Mouse (Mus musculus) intestine, postnatal 0 days (tissue): ENCODE results near the gene Uimc1. TPM values are rescaled to one million over a fixed set of nuclear protein-coding genes. Genes with fewer than 3 reads are reported as not detected.

ENCODE experiments used
- ATAC-seq: fragments of 200-750 bp; cut with Nextera tagmentation; 2 replicates; pipeline ENCODE4 v1.8.0; 2017; ENCODE audit warnings: mild to moderate bottlenecking, moderate TSS enrichment, moderate library complexity
- H3K27ac ChIP-seq: fragments of 300-500 bp; sonication (generic); 2 replicates; pipeline ENCODE4 v1.5.1; 2014; ENCODE audit warnings: mild to moderate bottlenecking, low read depth, low read length, moderate library complexity
- H3K27me3 ChIP-seq: fragments of 300-500 bp; sonication (generic); replicated peaks from 2 replicates; pipeline ENCODE4 v1.6.1; 2014; ENCODE audit warnings: low read length, mixed read lengths; ENCODE audit not compliant: control insufficient read depth, insufficient read depth
- H3K36me3 ChIP-seq: fragments of 300-500 bp; sonication (generic); 2 replicates; pipeline ENCODE4 v1.6.1; 2014; ENCODE audit warnings: mild to moderate bottlenecking, moderate library complexity; ENCODE audit not compliant: control insufficient read depth, insufficient read depth
- H3K4me1 ChIP-seq: fragments of 300-500 bp; sonication (generic); replicated peaks from 2 replicates; pipeline ENCODE4 v1.6.1; 2014; ENCODE audit warnings: antibody characterized with exemption, low read length, mixed read lengths; ENCODE audit not compliant: control insufficient read depth, insufficient read depth
- H3K4me2 ChIP-seq: fragments of 300-500 bp; sonication (generic); replicated peaks from 2 replicates; pipeline ENCODE4 v1.6.1; 2014; ENCODE audit warnings: low read depth, mild to moderate bottlenecking, moderate library complexity
- H3K4me3 ChIP-seq: fragments of 300-500 bp; sonication (generic); 2 replicates; pipeline ENCODE4 v1.5.1; 2014; ENCODE audit warnings: low read depth, low read length
- H3K9ac ChIP-seq: fragments of 300-500 bp; sonication (generic); 2 replicates; pipeline ENCODE4 v1.6.1; 2014; ENCODE audit warnings: mild to moderate bottlenecking, low read depth, low read length
- H3K9me3 ChIP-seq: fragments of 300-500 bp; sonication (generic); 2 replicates; pipeline ENCODE4 v1.6.1; 2016; ENCODE audit warnings: mixed run types; ENCODE audit not compliant: control insufficient read depth
- CTCF ChIP-seq: sonication (generic); IDR thresholded peaks from 2 replicates; pipeline ENCODE4 v1.5.1; 2016; ENCODE audit warnings: low read depth, mild to moderate bottlenecking, control low read depth, antibody characterized with exemption, moderate library complexity
- WGBS: fragments of 180-500 bp; shearing (Covaris S2); extraction: QIAGEN DNeasy Blood & Tissue Kit; methylation state at CpG from one replicate; pipeline ENCODE4 v1.1.7; 2014; 5-methylcytosine and 5-hydroxymethylcytosine counted together
- polyA plus RNA-seq: library from polyadenylated mRNA; unstranded; fragments of >200 nt; fragmentation: Nextera tagmentation; extraction: Ambion mirVana; gene quantifications from 2 replicates; pipeline ENCODE4 v1.2.1, GENCODE M21; 2015

The Uimc1 gene
- polyA plus RNA-seq, 1 experiment from 2014 or later, result 14.1 TPM

GRCm38 (mm10) chr13:55017154-55017897 lies 82.8 kb downstream of the Uimc1 start:
- no peak for TF ChIP-seq CTCF
- Histone ChIP-seq H3K4me3 (no peak overlapping the region), H3K36me3 (no peaks in the 10 kb centered on the region), H3K4me2 (no peak overlapping the region), H3K9me3 (no peaks in the 10 kb centered on the region), H3K27ac (no peak overlapping the region), H3K4me1 (no peaks in the 10 kb centered on the region), H3K27me3 (no peaks in the 10 kb centered on the region), H3K9ac (no peak overlapping the region)
- ATAC-seq, result no peak
- 83% methylated on average over 12 of the region's 12 CpGs for WGBS

- Histone ChIP-seq H3K27me3 (no peaks in the 10 kb centered on the region), H3K36me3 (no peaks in the 10 kb centered on the region), H3K4me1 (no peaks in the 10 kb centered on the region), H3K27ac (no peak overlapping the region), H3K4me2 (no peak overlapping the region), H3K4me3 (no peak overlapping the region), H3K9me3 (no peaks in the 10 kb centered on the region), H3K9ac (no peak overlapping the region)
- no peak for ATAC-seq
- TF ChIP-seq CTCF, result no peak
- WGBS, result 73% methylated on average over 9 of the region's 9 CpGs
Measured at GRCm38 (mm10) chr13:55014451-55014850, 85.6 kb downstream of the Uimc1 start.

- Histone ChIP-seq H3K4me1 (no peaks in the 10 kb centered on the region), H3K4me3 (no peak overlapping the region), H3K27ac (no peak overlapping the region), H3K9me3 (no peaks in the 10 kb centered on the region), H3K27me3 (no peaks in the 10 kb centered on the region), H3K4me2 (no peak overlapping the region), H3K9ac (no peak overlapping the region), H3K36me3 (no peaks in the 10 kb centered on the region)
- peak; percentile 29 for TF ChIP-seq CTCF
- 26% methylated on average over 9 of the region's 9 CpGs for WGBS
- ATAC-seq, result no peak
Measured at GRCm38 (mm10) chr13:55013702-55014344, 86.3 kb downstream of the Uimc1 start.

- H3K4me3 ChIP-seq, result no peak overlapping the region
- H3K9me3 ChIP-seq, result no peaks in the 10 kb centered on the region
- H3K36me3 ChIP-seq, result no peaks in the 10 kb centered on the region
- H3K27ac ChIP-seq, result no peak overlapping the region
- no peaks in the 10 kb centered on the region for H3K4me1 ChIP-seq
- TF ChIP-seq CTCF, result peak; percentile 48
- ATAC-seq, result no peak
- H3K27me3 ChIP-seq, result no peaks in the 10 kb centered on the region
- no peak overlapping the region for H3K9ac ChIP-seq
- H3K4me2 ChIP-seq, result no peak overlapping the region
- WGBS, result 4% methylated on average over 14 of the region's 14 CpGs
Measured at GRCm38 (mm10) chr13:55011981-55012478, 88.1 kb downstream of the Uimc1 start.

- ATAC-seq, result no peak
- no peaks in the 10 kb centered on the region for H3K36me3 ChIP-seq
- H3K9ac ChIP-seq, result no peak overlapping the region
- no peak for TF ChIP-seq CTCF
- no peaks in the 10 kb centered on the region for H3K9me3 ChIP-seq
- no peaks in the 10 kb centered on the region for H3K4me1 ChIP-seq
- no peaks in the 10 kb centered on the region for H3K27me3 ChIP-seq
- no peak overlapping the region for H3K4me2 ChIP-seq
- no peak overlapping the region for H3K4me3 ChIP-seq
- 88% methylated on average over 15 of the region's 15 CpGs for WGBS
- H3K27ac ChIP-seq, result no peak overlapping the region
Measured at GRCm38 (mm10) chr13:55011103-55011502, 89.0 kb downstream of the Uimc1 start.

- WGBS, result 74% methylated on average over 6 of the region's 6 CpGs
- no peaks in the 10 kb centered on the region for H3K9me3 ChIP-seq
- H3K4me2 ChIP-seq, result no peak overlapping the region
- H3K4me3 ChIP-seq, result no peak overlapping the region
- H3K27me3 ChIP-seq, result no peaks in the 10 kb centered on the region
- H3K27ac ChIP-seq, result no peak overlapping the region
- H3K4me1 ChIP-seq, result no peaks in the 10 kb centered on the region
- no peak for TF ChIP-seq CTCF
- no peak overlapping the region for H3K9ac ChIP-seq
- no peak for ATAC-seq
- no peaks in the 10 kb centered on the region for H3K36me3 ChIP-seq
Measured at GRCm38 (mm10) chr13:55008589-55008988, 91.5 kb downstream of the Uimc1 start.
